8 mouse cellular contexts compared by ENCODE assay signal in genomic region chr19:4147782-4148490, GRCm38 (mm10). TPM values are rescaled to one million over a fixed set of nuclear protein-coding genes. Genes with fewer than 3 reads are reported as not detected.
DNase-seq lines count a peak whose midpoint lies in the region; ATAC-seq and TF ChIP-seq lines count a peak whose summit lies in the region.

No protein-coding gene starts in this region.

- no peak for ATAC-seq in heart, embryonic 14.5 days (ENCODE audit: insufficient number of reproducible peaks, insufficient read depth, low FRiP score, low read depth)
- ATAC-seq in hindbrain, embryonic 11.5 days (ENCODE audit: low FRiP score) = peak; percentile 34
- ATAC-seq in midbrain, embryonic 12.5 days (ENCODE audit: low FRiP score, low read depth) = peak; percentile 38

- H3K4me3 ChIP-seq in heart, embryonic 14.5 days (ENCODE audit: control insufficient read depth in 1 of 2, insufficient read depth in 1 of 2, low read depth in 1 of 2, low read length in 2 of 2) = peak overlapping the region; percentile 69 to 93
- H3K4me3 ChIP-seq in bone marrow macrophage, adult 2 months (ENCODE audit: insufficient read depth, low read length) = 0 out of 2 replicates have a peak overlapping the region, but pooled peaks have one; percentile 13
- H3K4me3 ChIP-seq in hindbrain, embryonic 11.5 days (ENCODE audit: low read depth, low read length) = peak overlapping the region; percentile 63
- H3K4me3 ChIP-seq in midbrain, embryonic 12.5 days = peak overlapping the region; percentile 85

- 41% methylated on average over 9 of the region's 9 CpGs for WGBS in heart, embryonic 14.5 days
- 33% methylated on average over 9 of the region's 9 CpGs for WGBS in hindbrain, embryonic 11.5 days
- 29% methylated on average over 9 of the region's 9 CpGs for WGBS in midbrain, embryonic 12.5 days

- no peak for DNase-seq in heart, postnatal 4 days
- no peak for DNase-seq in hindbrain, embryonic 11.5 days (ENCODE audit: low spot score)
- no peak for DNase-seq in gastrocnemius, postnatal 10 days
- no peak for DNase-seq in adrenal gland, postnatal 4 days (ENCODE audit: low spot score in 2 of 2)
- DNase-seq in adrenal gland, adult (ENCODE audit: inconsistent age in 2 of 2, low spot score in 1 of 2) = no peak

- H3K9me3 ChIP-seq in heart, embryonic 14.5 days (ENCODE audit: control insufficient read depth, low read length) = no peaks in the 10 kb centered on the region; the same call in 1 of the 2 replicates
- no peaks in the 10 kb centered on the region for H3K9me3 ChIP-seq in hindbrain, embryonic 11.5 days (ENCODE audit: control insufficient read depth, low read length)
- no peaks in the 10 kb centered on the region for H3K9me3 ChIP-seq in midbrain, embryonic 12.5 days

- no peak for TF ChIP-seq CTCF in bone marrow macrophage, adult 2 months (IDR thresholded peaks at IDR 0.05; ENCODE audit: low read depth, low read length)

- peak overlapping the region; percentile 73 for H3K4me2 ChIP-seq in heart, embryonic 14.5 days (ENCODE audit: low read length)
- H3K4me2 ChIP-seq in hindbrain, embryonic 11.5 days (replicated peaks; ENCODE audit: low read depth, low read length) = peak overlapping the region; percentile 84
- peak overlapping the region; percentile 86 for H3K4me2 ChIP-seq in midbrain, embryonic 12.5 days (replicated peaks)

- H3K9ac ChIP-seq in heart, embryonic 14.5 days (ENCODE audit: low read length) = peak overlapping the region; percentile 96
- peak overlapping the region; percentile 66; the same call in 1 of the 2 replicates for H3K9ac ChIP-seq in hindbrain, embryonic 11.5 days (ENCODE audit: low read depth, low read length)
- peak overlapping the region; percentile 86 for H3K9ac ChIP-seq in midbrain, embryonic 12.5 days (replicated peaks)

- H3K36me3 ChIP-seq in heart, embryonic 14.5 days (ENCODE audit: control insufficient read depth, insufficient read depth, low read length) = peaks cover 33% of the 10 kb centered on the region
- H3K36me3 ChIP-seq in hindbrain, embryonic 11.5 days (ENCODE audit: control insufficient read depth, insufficient read depth, low read length) = 0 out of 2 replicates have a peak, but pooled peaks cover 2% of the 10 kb centered on the region
- H3K36me3 ChIP-seq in midbrain, embryonic 12.5 days = peaks cover 17% of the 10 kb centered on the region

- TF ChIP-seq POLR2A in bone marrow macrophage, adult 2 months (IDR thresholded peaks at IDR 0.05; ENCODE audit: borderline replicate concordance, low read depth, low read length) = no peak

- no peak overlapping the region for H3K27ac ChIP-seq in heart, embryonic 14.5 days (replicated peaks in 1 of 2; ENCODE audit: control insufficient read depth in 1 of 2, insufficient read depth in 1 of 2, low read depth in 2 of 2, low read length in 2 of 2)
- peak overlapping the region; percentile 67 for H3K27ac ChIP-seq in bone marrow macrophage, adult 2 months (ENCODE audit: insufficient read depth, low read depth, low read length)
- no peak overlapping the region for H3K27ac ChIP-seq in hindbrain, embryonic 11.5 days (ENCODE audit: low read depth, low read length)
- peak overlapping the region; percentile 47 for H3K27ac ChIP-seq in midbrain, embryonic 12.5 days (replicated peaks)

- no peaks in the 10 kb centered on the region for H3K27me3 ChIP-seq in heart, embryonic 14.5 days (ENCODE audit: control insufficient read depth, insufficient read depth, low read length)
- H3K27me3 ChIP-seq in hindbrain, embryonic 11.5 days (ENCODE audit: control insufficient read depth, insufficient read depth, low read length) = no peaks in the 10 kb centered on the region
- H3K27me3 ChIP-seq in midbrain, embryonic 12.5 days = no peaks in the 10 kb centered on the region; the same call in 1 of the 2 replicates

- H3K4me1 ChIP-seq in heart, embryonic 14.5 days (ENCODE audit: control insufficient read depth in 2 of 2, insufficient read depth in 2 of 2, low read length in 2 of 2) = peaks cover 11 to 26% of the 10 kb centered on the region in 2 experiments
- peaks cover 54% of the 10 kb centered on the region for H3K4me1 ChIP-seq in bone marrow macrophage, adult 2 months (ENCODE audit: control insufficient read depth, insufficient read depth, low read length)
- peaks cover 8% of the 10 kb centered on the region for H3K4me1 ChIP-seq in hindbrain, embryonic 11.5 days (replicated peaks; ENCODE audit: control insufficient read depth, insufficient read depth, low read length)
- peaks cover 22% of the 10 kb centered on the region for H3K4me1 ChIP-seq in midbrain, embryonic 12.5 days

RNA-seq across cellular contexts. Expression of gene Coro1b, which starts 0.5 kb away (rescaled TPM):
- 117 and 122 TPM in 2 replicates for polyA plus RNA-seq in heart, embryonic 14.5 days (2014; fragmentation: Nextera tagmentation; extraction: Ambion mirVana)
- total RNA-seq in heart, postnatal 4 days (2021) = 10 to 100 TPM; 74.6 to 74.8 TPM
- 276 and 314 TPM in 2 replicates for polyA plus RNA-seq in bone marrow macrophage, adult 2 months (2012; ENCODE audit: insufficient read depth, insufficient read length, missing spikeins)
- 119 and 123 TPM in 2 replicates for polyA plus RNA-seq in hindbrain, embryonic 11.5 days (2014; fragmentation: Nextera tagmentation; extraction: Ambion mirVana)
- 121 and 133 TPM in 2 replicates for polyA plus RNA-seq in midbrain, embryonic 12.5 days (2016; fragmentation: Nextera tagmentation; extraction: Ambion mirVana)
- 10 to 100 TPM; 41.1 to 48.6 TPM for total RNA-seq in gastrocnemius, postnatal 10 days (2021)
- total RNA-seq in adrenal gland, postnatal 4 days (2021) = 100 to 1,000 TPM; 192 to 203 TPM

RNA-seq across cellular contexts. Expression of gene Cabp4, which starts 4.1 kb away (rescaled TPM):
- polyA plus RNA-seq in heart, embryonic 14.5 days (2014; fragmentation: Nextera tagmentation; extraction: Ambion mirVana) = not detected in 2 replicates
- total RNA-seq in heart, postnatal 4 days (2021) = under 1 TPM in 1 of 2 experiments, not detected in 1; 0.18 TPM
- not detected in 2 replicates for polyA plus RNA-seq in bone marrow macrophage, adult 2 months (2012; ENCODE audit: insufficient read depth, insufficient read length, missing spikeins)
- polyA plus RNA-seq in hindbrain, embryonic 11.5 days (2014; fragmentation: Nextera tagmentation; extraction: Ambion mirVana) = not detected in 2 replicates
- 0.12 and 0.14 TPM in 2 replicates for polyA plus RNA-seq in midbrain, embryonic 12.5 days (2016; fragmentation: Nextera tagmentation; extraction: Ambion mirVana)
- total RNA-seq in gastrocnemius, postnatal 10 days (2021) = not detected
- under 1 TPM in 1 of 2 experiments, not detected in 1; 0.20 TPM for total RNA-seq in adrenal gland, postnatal 4 days (2021)

RNA-seq across cellular contexts. Expression of gene Ptprcap, which starts 5.5 kb away (rescaled TPM):
- 0.54 and 0.82 TPM in 2 replicates for polyA plus RNA-seq in heart, embryonic 14.5 days (2014; fragmentation: Nextera tagmentation; extraction: Ambion mirVana)
- 1 to 10 TPM; 2.0 to 2.2 TPM for total RNA-seq in heart, postnatal 4 days (2021)
- 0.87 and 2.3 TPM in 2 replicates for polyA plus RNA-seq in bone marrow macrophage, adult 2 months (2012; ENCODE audit: insufficient read depth, insufficient read length, missing spikeins)
- 1.0 and 1.1 TPM in 2 replicates for polyA plus RNA-seq in hindbrain, embryonic 11.5 days (2014; fragmentation: Nextera tagmentation; extraction: Ambion mirVana)
- polyA plus RNA-seq in midbrain, embryonic 12.5 days (2016; fragmentation: Nextera tagmentation; extraction: Ambion mirVana) = 0.42 and 0.71 TPM in 2 replicates
- 1 to 10 TPM in 1 of 2 experiments, under 1 TPM in 1; 0.49 to 2.0 TPM for total RNA-seq in gastrocnemius, postnatal 10 days (2021)
- 1 to 10 TPM; 5.1 to 5.2 TPM for total RNA-seq in adrenal gland, postnatal 4 days (2021)

RNA-seq across cellular contexts. Expression of gene Gpr152, which starts 8.3 kb away (rescaled TPM):
- polyA plus RNA-seq in heart, embryonic 14.5 days (2014; fragmentation: Nextera tagmentation; extraction: Ambion mirVana) = not detected in 2 replicates
- total RNA-seq in heart, postnatal 4 days (2021) = under 1 TPM in 1 of 2 experiments, not detected in 1; 0.07 TPM
- polyA plus RNA-seq in bone marrow macrophage, adult 2 months (2012; ENCODE audit: insufficient read depth, insufficient read length, missing spikeins) = not detected in 2 replicates
- polyA plus RNA-seq in hindbrain, embryonic 11.5 days (2014; fragmentation: Nextera tagmentation; extraction: Ambion mirVana) = not detected in 2 replicates
- polyA plus RNA-seq in midbrain, embryonic 12.5 days (2016; fragmentation: Nextera tagmentation; extraction: Ambion mirVana) = not detected in 2 replicates
- not detected for total RNA-seq in gastrocnemius, postnatal 10 days (2021)
- total RNA-seq in adrenal gland, postnatal 4 days (2021) = under 1 TPM; 0.08 to 0.14 TPM

RNA-seq across cellular contexts. Expression of gene Rps6kb2, which starts 15.2 kb away (rescaled TPM):
- polyA plus RNA-seq in heart, embryonic 14.5 days (2014; fragmentation: Nextera tagmentation; extraction: Ambion mirVana) = 31.4 and 34.4 TPM in 2 replicates
- 10 to 100 TPM; 26.0 to 26.3 TPM for total RNA-seq in heart, postnatal 4 days (2021)
- polyA plus RNA-seq in bone marrow macrophage, adult 2 months (2012; ENCODE audit: insufficient read depth, insufficient read length, missing spikeins) = 32.3 and 39.5 TPM in 2 replicates
- polyA plus RNA-seq in hindbrain, embryonic 11.5 days (2014; fragmentation: Nextera tagmentation; extraction: Ambion mirVana) = 42.2 and 45.7 TPM in 2 replicates
- 62.8 and 63.3 TPM in 2 replicates for polyA plus RNA-seq in midbrain, embryonic 12.5 days (2016; fragmentation: Nextera tagmentation; extraction: Ambion mirVana)
- total RNA-seq in gastrocnemius, postnatal 10 days (2021) = 10 to 100 TPM; 25.3 to 30.9 TPM
- total RNA-seq in adrenal gland, postnatal 4 days (2021) = 10 to 100 TPM; 46.6 to 50.0 TPM

Comparison
In these comparisons a context has a peak if more than half of its experiments do, and no peak if none do; other contexts are left out.
1. H3K27ac ChIP-seq: peak in bone marrow macrophage, adult 2 months (single experiment) and midbrain, embryonic 12.5 days (single experiment); none in heart, embryonic 14.5 days (0 of 2) and hindbrain, embryonic 11.5 days (single experiment).
2. H3K4me3 ChIP-seq: peak in every context shown above with its lines; median percentile 85 in midbrain, embryonic 12.5 days; 81 in heart, embryonic 14.5 days; 63 in hindbrain, embryonic 11.5 days; 13 in bone marrow macrophage, adult 2 months.
3. Peak in every context shown above with its lines, with median percentiles within 50 percentile points of each other: H3K4me2 ChIP-seq and H3K9ac ChIP-seq.